Mouse (Mus musculus) megakaryocyte, embryonic 14.5 days (primary cell): Measurements from ENCODE around the gene Tbkbp1.

Source experiments
- FLI1 ChIP-seq: IDR thresholded peaks from 2 replicates; pipeline ENCODE4 v1.6.1; 2012; ENCODE audit warnings: low read length, inconsistent platforms, mixed read lengths
- GATA1 ChIP-seq: IDR thresholded peaks from 3 replicates; pipeline ENCODE4 v1.6.1; 2012; ENCODE audit warnings: mixed read lengths, low read length, inconsistent platforms, borderline replicate concordance

GRCm38 (mm10) chr11:97115797-97116196 lies 35.5 kb downstream of the Tbkbp1 start:
- TF ChIP-seq GATA1 (no peak), FLI1 (no peak)
